Mouse (Mus musculus): ENCODE results near the gene Rgs6. TPM values are rescaled to one million over a fixed set of nuclear protein-coding genes. Genes with fewer than 3 reads are reported as not detected.

Rgs6 gene
- total RNA-seq, 2 experiments from 2014 or later = 0.50 to 1.2 TPM

GRCm38 (mm10) chr12:83076179-83076578 lies 488.1 kb downstream of the Rgs6 start:
- no peak for DNase-seq (ENCODE audit: low spot score in 2 of 2)

- no peak for DNase-seq (ENCODE audit: low spot score in 2 of 2)
Measured at GRCm38 (mm10) chr12:83077486-83077885, 489.4 kb downstream of the Rgs6 start.

DNA sequence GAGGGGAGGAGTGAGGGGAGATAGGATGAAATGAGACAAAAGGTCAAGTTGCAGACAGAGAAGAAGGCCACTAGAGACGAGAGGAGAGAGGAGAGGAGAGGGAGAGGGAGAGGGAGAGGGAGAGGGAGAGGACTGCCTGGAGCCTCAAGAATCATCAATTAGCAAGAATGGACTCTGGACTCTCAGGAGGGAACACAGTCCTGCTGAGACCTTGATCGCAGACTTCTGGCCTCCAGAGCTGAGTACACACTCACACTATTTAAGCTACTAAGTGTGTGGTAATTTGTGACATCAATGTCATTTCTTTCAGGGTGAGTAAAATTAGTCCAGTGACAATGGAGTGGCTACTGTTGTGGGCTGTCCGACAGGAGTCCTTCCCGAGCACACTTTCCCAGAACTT lies 495.3 kb downstream of the Rgs6 start:
- DNase-seq (ENCODE audit: low spot score in 2 of 2) = no peak

DNA sequence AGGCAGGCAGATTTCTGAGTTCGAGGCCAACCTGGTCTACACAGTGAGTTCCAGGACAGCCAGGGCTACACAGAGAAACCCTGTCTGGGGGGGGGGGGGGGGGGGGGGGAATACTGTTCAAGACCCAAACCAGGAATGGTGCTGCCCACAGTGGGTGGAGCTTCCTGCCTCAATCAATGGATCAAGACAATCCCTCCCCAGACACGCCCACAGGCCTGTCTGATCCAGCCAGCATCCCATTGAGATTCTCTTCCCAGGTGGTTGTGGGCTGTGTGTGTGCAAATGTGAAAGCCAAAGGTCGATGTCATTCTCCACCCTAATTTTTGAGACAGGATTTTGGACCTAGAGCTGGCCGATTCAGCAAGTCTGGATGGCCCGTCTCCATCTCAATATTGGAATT lies 496.5 kb downstream of the Rgs6 start:
- DNase-seq (ENCODE audit: low spot score in 2 of 2) = no peak

- no peak for DNase-seq (ENCODE audit: low spot score in 2 of 2)
Measured at GRCm38 (mm10) chr12:83087010-83087409, 498.9 kb downstream of the Rgs6 start.

GRCm38 (mm10) chr12:83087555-83087954 lies 499.5 kb downstream of the Rgs6 start:
- no peak for DNase-seq (ENCODE audit: low spot score in 2 of 2)

GRCm38 (mm10) chr12:83092001-83092400 lies 503.9 kb downstream of the Rgs6 start:
- no peak for DNase-seq (ENCODE audit: low spot score in 2 of 2)

- DNase-seq (ENCODE audit: low spot score in 2 of 2) = no peak
Measured at GRCm38 (mm10) chr12:83097787-83098186, 509.7 kb downstream of the Rgs6 start.

DNA sequence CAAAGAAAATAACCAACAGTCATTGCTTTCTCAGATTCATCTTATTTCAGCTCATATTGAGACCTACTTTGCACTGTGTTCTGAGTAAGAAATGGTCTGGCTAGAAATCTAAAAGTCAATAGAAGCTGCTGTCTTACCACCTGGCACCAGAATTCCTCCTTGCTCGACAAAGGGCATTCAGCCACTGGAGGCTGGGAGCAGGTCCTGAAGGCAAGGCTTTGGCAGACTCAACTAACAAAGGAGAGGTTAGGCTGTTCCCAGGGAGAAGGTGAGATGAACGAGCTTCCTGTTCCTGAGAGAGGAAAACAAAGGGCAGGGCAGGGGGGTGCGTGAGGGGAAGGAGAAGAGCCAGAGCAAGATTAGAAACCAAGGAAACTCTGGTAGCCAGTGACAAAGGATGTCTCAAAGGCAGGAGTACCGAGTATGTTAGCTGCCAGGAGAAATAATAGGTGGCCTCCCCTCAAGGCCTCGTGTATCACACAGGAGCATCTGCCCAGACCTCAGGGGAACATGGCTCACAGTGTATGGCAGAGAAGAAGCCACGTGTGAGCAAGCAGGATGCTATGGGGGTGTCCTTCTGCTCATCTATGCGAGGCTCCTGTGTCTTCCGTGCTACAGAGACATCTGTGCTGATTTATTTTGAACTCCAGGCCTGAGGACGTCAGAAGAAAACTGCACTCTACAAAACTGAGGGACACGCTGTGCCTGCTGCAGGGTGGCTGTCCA lies 510.7 kb downstream of the Rgs6 start:
- DNase-seq (ENCODE audit: low spot score in 2 of 2) = no peak

GRCm38 (mm10) chr12:83099920-83100319 lies 511.8 kb downstream of the Rgs6 start:
- DNase-seq (ENCODE audit: low spot score in 2 of 2) = no peak

GRCm38 (mm10) chr12:83100413-83100812 lies 512.3 kb downstream of the Rgs6 start:
- DNase-seq (ENCODE audit: low spot score in 2 of 2) = peak; percentile 38 to 63

GRCm38 (mm10) chr12:83100848-83101247 lies 512.8 kb downstream of the Rgs6 start:
- DNase-seq (ENCODE audit: low spot score in 2 of 2) = no peak

- DNase-seq (ENCODE audit: low spot score in 2 of 2) = no peak
Measured at GRCm38 (mm10) chr12:83105514-83106119, 517.5 kb downstream of the Rgs6 start.

DNA sequence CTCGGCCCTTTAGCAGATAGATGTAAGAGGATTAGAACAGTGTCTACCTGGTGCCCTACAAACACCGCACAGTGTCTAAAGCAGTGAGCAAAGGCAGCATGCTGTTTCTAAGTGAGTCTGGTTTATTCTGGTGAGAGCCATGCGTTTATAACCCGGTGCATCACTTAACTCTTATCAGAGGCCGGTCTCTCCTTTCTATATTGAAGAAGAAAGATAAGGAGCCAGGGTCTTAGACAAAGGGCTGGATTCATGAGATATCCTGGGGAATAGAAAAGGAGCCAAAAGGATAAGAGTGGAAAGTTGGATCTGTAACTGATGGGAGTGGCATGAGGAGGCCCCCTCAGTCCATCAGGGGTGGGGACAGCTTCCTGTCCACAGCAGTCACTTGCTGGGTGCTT lies 518.0 kb downstream of the Rgs6 start:
- no peak for DNase-seq (ENCODE audit: low spot score in 2 of 2)

DNA sequence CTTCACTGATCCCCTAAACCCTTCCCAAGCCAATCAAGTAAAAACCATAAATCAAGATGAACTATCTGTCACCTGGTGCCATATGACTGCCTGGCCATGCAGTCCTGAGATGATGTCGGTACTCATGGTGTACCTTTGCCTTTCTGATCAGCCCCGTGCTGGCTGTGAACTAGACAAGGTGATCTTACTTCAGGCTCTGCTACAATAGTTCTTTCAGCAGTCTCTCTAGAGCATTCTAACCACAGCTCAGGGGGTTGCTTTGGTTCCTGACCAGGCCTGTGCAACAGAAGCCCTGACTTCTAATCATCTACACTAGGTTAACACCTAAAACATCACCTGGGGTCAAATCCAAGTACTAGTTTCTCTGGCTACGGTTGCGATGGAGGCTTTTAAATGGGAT lies 521.4 kb downstream of the Rgs6 start:
- DNase-seq (ENCODE audit: low spot score in 2 of 2) = no peak

- no peak for DNase-seq (ENCODE audit: low spot score in 2 of 2)
Measured at GRCm38 (mm10) chr12:83109891-83110630, 522.0 kb downstream of the Rgs6 start.

DNA sequence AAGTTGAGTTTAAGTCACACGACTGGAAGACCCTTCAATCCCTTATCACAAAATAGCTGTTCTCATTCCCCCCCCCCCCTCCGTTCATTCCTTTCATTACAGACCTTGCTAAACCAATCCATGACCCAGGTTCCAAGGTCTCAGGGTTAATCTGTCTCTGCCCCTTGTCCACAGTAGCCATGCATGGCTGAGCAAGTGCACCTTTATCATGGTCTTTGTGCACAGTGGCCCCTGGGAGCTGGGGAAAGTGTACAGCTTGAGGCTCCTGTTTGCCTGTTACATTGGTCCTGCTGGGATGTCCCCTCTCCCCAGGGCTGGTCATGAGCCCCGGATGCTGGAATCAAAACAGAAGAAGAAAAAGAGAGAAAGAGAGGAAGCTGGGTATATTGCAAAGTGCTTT lies 522.6 kb downstream of the Rgs6 start:
- no peak for DNase-seq (ENCODE audit: low spot score in 2 of 2)

- no peak for DNase-seq (ENCODE audit: low spot score in 2 of 2)
Measured at GRCm38 (mm10) chr12:83112283-83112682, 524.2 kb downstream of the Rgs6 start.

DNA sequence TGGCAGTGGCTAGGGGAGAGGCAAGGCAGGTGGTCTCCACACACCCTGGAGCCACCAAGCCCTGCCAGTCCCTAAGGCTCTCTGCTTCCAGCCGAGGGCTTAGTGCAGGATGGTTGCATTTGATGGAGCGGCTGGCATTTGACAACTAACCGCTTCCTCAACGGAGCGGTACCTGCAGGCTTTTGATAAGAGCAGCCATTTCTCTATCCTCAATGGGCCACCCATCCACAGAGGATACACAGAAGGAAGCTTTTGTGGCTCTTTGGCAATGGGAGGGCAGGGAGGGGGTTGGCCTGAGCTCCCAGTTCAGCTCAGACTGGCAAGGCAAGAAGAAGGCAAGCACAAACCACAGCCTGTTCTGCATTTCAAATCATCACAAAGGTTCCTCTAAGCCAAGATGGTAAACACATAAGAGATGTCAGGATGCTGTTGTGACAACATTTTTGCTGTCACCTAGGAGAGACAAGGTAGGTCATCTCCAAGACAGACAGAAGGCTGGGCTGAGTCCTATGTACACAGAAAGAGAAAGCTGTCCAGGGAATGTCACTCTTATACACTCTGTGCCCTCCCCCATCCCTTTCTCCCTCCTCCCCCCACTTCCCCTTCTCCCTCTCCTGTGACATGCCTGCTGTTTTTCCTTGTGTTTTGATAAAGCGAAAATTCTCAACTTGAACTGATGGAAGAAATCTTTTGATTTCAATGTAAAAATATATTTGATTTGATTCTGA lies 525.0 kb downstream of the Rgs6 start:
- no peak for DNase-seq (ENCODE audit: low spot score in 2 of 2)

- no peak for DNase-seq (ENCODE audit: low spot score in 2 of 2)
Measured at GRCm38 (mm10) chr12:83113971-83114370, 525.9 kb downstream of the Rgs6 start.

- DNase-seq (ENCODE audit: low spot score in 2 of 2) = peak; percentile 69 to 72
Measured at GRCm38 (mm10) chr12:83114396-83115053, 526.4 kb downstream of the Rgs6 start.
